Mouse (Mus musculus) intestine, postnatal 0 days (tissue): ENCODE measurements at regions not wholly inside any gene's neighbourhood (a gene's known extent, or its start where the extent isn't known, plus 50 kb on each side); places are given as distances from the start of the nearest gene placed in this dataset.

Experiments used
- ATAC-seq: fragments of 200-750 bp; cut with Nextera tagmentation; 2 replicates; pipeline ENCODE4 v1.8.0; 2017; ENCODE audit warnings: mild to moderate bottlenecking, moderate TSS enrichment, moderate library complexity
- H3K27ac ChIP-seq: fragments of 300-500 bp; sonication (generic); 2 replicates; pipeline ENCODE4 v1.5.1; 2014; ENCODE audit warnings: mild to moderate bottlenecking, low read depth, low read length, moderate library complexity
- H3K27me3 ChIP-seq: fragments of 300-500 bp; sonication (generic); replicated peaks from 2 replicates; pipeline ENCODE4 v1.6.1; 2014; ENCODE audit warnings: low read length, mixed read lengths; ENCODE audit not compliant: control insufficient read depth, insufficient read depth
- H3K36me3 ChIP-seq: fragments of 300-500 bp; sonication (generic); 2 replicates; pipeline ENCODE4 v1.6.1; 2014; ENCODE audit warnings: mild to moderate bottlenecking, moderate library complexity; ENCODE audit not compliant: control insufficient read depth, insufficient read depth
- H3K4me1 ChIP-seq: fragments of 300-500 bp; sonication (generic); replicated peaks from 2 replicates; pipeline ENCODE4 v1.6.1; 2014; ENCODE audit warnings: antibody characterized with exemption, low read length, mixed read lengths; ENCODE audit not compliant: control insufficient read depth, insufficient read depth
- H3K4me2 ChIP-seq: fragments of 300-500 bp; sonication (generic); replicated peaks from 2 replicates; pipeline ENCODE4 v1.6.1; 2014; ENCODE audit warnings: low read depth, mild to moderate bottlenecking, moderate library complexity
- H3K4me3 ChIP-seq: fragments of 300-500 bp; sonication (generic); 2 replicates; pipeline ENCODE4 v1.5.1; 2014; ENCODE audit warnings: low read depth, low read length
- H3K9ac ChIP-seq: fragments of 300-500 bp; sonication (generic); 2 replicates; pipeline ENCODE4 v1.6.1; 2014; ENCODE audit warnings: mild to moderate bottlenecking, low read depth, low read length
- H3K9me3 ChIP-seq: fragments of 300-500 bp; sonication (generic); 2 replicates; pipeline ENCODE4 v1.6.1; 2016; ENCODE audit warnings: mixed run types; ENCODE audit not compliant: control insufficient read depth
- CTCF ChIP-seq: sonication (generic); IDR thresholded peaks from 2 replicates; pipeline ENCODE4 v1.5.1; 2016; ENCODE audit warnings: low read depth, mild to moderate bottlenecking, control low read depth, antibody characterized with exemption, moderate library complexity
- WGBS: fragments of 180-500 bp; shearing (Covaris S2); extraction: QIAGEN DNeasy Blood & Tissue Kit; methylation state at CpG from one replicate; pipeline ENCODE4 v1.1.7; 2014; 5-methylcytosine and 5-hydroxymethylcytosine counted together

DNA sequence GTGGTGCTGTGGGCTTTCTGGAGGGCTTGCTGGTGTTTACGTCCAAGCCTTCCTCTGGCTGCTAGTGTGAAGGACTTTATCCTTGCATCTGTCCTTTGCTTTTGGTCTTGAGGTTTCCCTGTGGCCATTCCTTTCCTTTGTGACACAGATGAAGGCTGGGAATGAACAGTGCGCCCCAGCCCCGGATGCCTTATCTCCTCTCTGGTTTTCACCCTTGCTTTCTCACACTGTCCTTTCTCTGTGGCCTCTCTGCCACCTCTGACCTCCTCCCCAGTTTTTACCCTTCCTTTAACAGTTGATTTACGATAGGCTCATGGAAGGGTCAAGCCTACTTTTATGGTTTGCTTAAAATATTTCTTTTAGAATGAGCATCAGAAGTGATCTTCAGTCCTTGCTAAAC, 53.2 kb downstream of the Gas1 start:
- TF ChIP-seq CTCF, result no peak
- no peak for ATAC-seq
- Histone ChIP-seq H3K4me2 (no peak overlapping the region), H3K4me1 (no peaks in the 10 kb centered on the region), H3K36me3 (no peaks in the 10 kb centered on the region), H3K9me3 (no peaks in the 10 kb centered on the region), H3K9ac (no peak overlapping the region), H3K27ac (no peak overlapping the region), H3K27me3 (no peaks in the 10 kb centered on the region), H3K4me3 (no peak overlapping the region)
- WGBS, result 32% methylated on average over 4 of the region's 4 CpGs

DNA sequence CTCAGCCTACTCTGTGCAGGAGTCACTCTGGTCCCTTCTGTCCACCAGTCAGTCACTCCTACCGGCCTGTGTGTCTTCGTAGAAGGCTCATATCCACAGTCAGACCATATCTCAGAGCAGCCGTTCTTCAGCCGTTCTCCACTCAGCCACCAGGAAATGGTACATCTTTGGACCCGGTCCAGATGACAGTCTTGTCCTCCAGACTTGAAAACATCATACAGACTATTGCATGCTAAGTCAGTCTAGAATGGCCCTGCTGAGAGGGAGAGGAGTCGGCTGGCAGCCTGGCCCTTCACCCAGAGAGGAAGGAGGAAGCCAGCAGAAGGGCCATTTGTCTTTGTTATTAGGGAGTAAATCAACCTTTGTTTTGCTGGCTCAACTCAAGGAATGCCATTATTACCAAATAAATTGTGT, 54.0 kb downstream of the Gas1 start:
- H3K27me3 ChIP-seq, result no peaks in the 10 kb centered on the region
- H3K36me3 ChIP-seq, result no peaks in the 10 kb centered on the region
- H3K4me2 ChIP-seq, result no peak overlapping the region
- no peak for TF ChIP-seq CTCF
- ATAC-seq, result no peak
- no peaks in the 10 kb centered on the region for H3K4me1 ChIP-seq
- no peaks in the 10 kb centered on the region for H3K9me3 ChIP-seq
- H3K27ac ChIP-seq, result no peak overlapping the region
- H3K9ac ChIP-seq, result no peak overlapping the region
- 44% methylated on average over 6 of the region's 6 CpGs for WGBS
- no peak overlapping the region for H3K4me3 ChIP-seq

DNA sequence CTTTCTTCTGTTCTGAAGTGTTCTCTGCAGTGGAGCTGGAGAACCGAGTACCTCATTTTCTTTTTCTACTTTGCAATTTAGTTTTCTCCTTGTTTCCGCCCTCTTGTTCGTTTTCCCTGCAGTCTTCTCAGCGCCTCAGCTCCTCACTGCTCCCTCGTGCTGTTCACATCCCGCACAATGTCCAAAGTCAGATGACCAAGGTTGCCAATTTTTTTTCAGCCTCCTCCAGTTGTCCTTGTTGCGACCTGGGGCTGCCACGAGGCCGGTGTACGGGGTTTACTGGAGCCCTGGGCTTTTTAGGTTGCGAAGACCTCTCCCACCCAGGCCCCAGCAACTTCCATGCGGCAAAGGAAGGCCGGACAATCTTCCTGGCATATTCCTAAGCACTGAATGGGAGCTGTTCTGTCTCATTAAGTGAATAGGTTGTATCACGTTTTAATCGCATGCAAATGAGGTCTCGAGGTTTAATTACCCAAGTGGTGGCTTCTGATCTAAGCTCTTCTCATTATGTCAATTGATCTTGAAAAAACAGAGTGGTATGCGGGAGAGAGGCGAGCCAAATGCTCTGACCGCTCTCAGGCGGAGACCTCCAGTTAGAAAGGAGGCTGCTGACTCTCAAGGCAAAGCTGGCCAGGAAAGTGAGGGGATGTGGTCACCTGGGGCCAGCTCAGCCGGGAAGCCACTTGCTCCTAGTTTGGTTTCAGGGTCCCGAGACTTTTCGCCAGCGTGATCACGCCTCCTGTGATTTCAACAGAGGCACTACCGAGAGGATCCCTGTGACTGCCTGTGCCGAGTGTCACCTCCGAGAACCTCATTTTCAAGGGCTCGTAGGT, 54.6 kb downstream of the Gas1 start:
- no peak overlapping the region for H3K4me2 ChIP-seq
- no peaks in the 10 kb centered on the region for H3K27me3 ChIP-seq
- H3K9ac ChIP-seq, result no peak overlapping the region
- no peak overlapping the region for H3K4me3 ChIP-seq
- WGBS, result 74% methylated on average over 29 of the region's 29 CpGs
- no peaks in the 10 kb centered on the region for H3K9me3 ChIP-seq
- TF ChIP-seq CTCF, result no peak
- ATAC-seq, result no peak
- no peak overlapping the region for H3K27ac ChIP-seq
- no peaks in the 10 kb centered on the region for H3K4me1 ChIP-seq
- no peaks in the 10 kb centered on the region for H3K36me3 ChIP-seq

DNA sequence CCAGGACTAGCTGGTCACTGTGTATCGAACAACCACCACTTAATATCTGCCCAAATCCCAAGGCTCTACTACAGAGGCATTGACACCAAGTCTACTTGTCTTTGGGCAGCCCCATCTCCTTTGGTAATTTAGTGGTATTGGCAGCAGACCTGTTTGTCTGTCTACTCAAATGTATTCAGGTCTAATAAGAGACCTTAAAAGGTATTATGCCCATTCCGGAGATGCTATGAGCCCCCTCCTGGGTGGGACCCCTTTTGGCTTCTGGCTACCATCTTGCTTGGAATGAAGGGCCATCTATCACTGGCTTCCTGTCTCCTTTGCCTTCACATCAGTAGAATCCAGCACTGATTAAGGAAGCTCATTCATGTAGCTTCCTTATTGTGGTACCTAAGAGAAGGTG, 65.7 kb downstream of the Gas1 start:
- no peak overlapping the region for H3K4me3 ChIP-seq
- no peaks in the 10 kb centered on the region for H3K27me3 ChIP-seq
- H3K9me3 ChIP-seq, result no peaks in the 10 kb centered on the region
- H3K4me2 ChIP-seq, result no peak overlapping the region
- H3K9ac ChIP-seq, result no peak overlapping the region
- ATAC-seq, result no peak
- WGBS, result 90% methylated on average over 2 of the region's 2 CpGs
- no peaks in the 10 kb centered on the region for H3K4me1 ChIP-seq
- no peaks in the 10 kb centered on the region for H3K36me3 ChIP-seq
- H3K27ac ChIP-seq, result no peak overlapping the region
- no peak for TF ChIP-seq CTCF

DNA sequence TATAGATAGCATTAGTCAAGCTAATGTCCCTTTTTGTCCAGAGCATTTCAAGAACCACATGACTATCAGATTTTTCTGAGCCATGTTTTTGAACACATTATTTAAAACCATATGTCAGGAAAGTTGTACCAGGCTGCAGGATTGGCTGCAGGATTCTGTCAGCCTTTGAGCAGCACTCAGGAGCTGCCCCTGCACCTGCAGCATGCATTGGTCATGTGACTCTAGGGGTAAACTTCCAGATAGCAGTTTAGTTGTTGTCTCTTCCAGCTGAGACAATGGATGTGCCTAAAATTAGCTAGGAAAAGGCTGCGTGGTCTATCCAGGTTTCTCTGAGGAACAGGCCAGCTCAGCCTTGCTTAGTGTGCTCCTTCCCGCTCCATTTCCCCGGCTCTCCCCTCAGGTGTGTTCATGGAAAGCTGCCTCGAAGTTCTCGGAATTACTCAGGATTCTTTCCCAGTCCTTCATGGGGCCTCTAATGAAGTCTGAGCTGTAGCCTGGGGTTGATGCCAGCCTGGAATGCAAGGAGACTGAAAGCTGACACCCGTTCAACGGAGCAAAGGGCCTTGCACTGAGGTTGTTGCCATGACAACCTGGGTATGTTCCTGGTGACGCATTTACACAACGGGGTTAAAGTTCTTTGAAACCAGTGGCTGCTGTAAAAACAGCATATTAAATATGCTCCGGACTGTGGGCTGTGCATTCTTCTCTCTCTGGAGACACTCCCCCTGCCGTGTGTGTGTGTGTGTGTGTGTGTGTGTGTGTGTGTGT, 66.9 kb downstream of the Gas1 start:
- no peak for TF ChIP-seq CTCF

DNA sequence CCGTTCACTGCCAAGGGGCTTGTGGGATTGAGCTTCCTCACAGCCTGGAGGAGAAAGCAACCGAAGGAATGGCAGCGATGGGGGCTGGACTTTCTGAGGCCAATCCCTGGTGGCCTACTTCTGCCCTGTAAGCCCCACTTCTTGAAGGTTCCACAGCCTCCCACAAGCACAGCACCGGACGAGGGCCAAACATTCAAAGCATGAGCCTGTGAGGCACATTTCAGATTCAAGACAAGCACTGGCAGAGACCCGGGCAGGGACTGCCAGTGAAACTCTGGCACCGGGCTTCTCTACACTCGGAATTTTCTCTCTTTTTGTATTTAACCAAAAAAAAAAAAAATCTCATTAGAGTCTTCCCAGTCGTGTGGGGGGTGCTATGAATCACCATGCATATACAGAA, 71.9 kb downstream of the Gas1 start:
- Histone ChIP-seq H3K4me1 (no peaks in the 10 kb centered on the region), H3K4me3 (no peak overlapping the region), H3K4me2 (no peak overlapping the region), H3K36me3 (no peaks in the 10 kb centered on the region), H3K27ac (no peak overlapping the region), H3K27me3 (no peaks in the 10 kb centered on the region), H3K9me3 (no peaks in the 10 kb centered on the region), H3K9ac (no peak overlapping the region)
- 89% methylated on average over 9 of the region's 9 CpGs for WGBS
- no peak for TF ChIP-seq CTCF
- ATAC-seq, result no peak

More for the DNA sequence above, 66.9 kb downstream of the Gas1 start:
- ATAC-seq, result peak; percentile 97
- H3K4me3 ChIP-seq, result no peak overlapping the region
- H3K9me3 ChIP-seq, result no peaks in the 10 kb centered on the region
- peak overlapping the region; percentile 14; the same call in 1 of the 2 replicates for H3K4me2 ChIP-seq
- no peaks in the 10 kb centered on the region for H3K4me1 ChIP-seq
- H3K27me3 ChIP-seq, result no peaks in the 10 kb centered on the region
- WGBS, result 2% methylated on average over 11 of the region's 11 CpGs
- H3K27ac ChIP-seq, result peak overlapping the region; percentile 35; the same call in 1 of the 2 replicates
- H3K9ac ChIP-seq, result no peak overlapping the region
- no peaks in the 10 kb centered on the region for H3K36me3 ChIP-seq
